Mouse (Mus musculus): Measurements from ENCODE around the gene Clec4g. TPM values are rescaled to one million over a fixed set of nuclear protein-coding genes. Genes with fewer than 3 reads are reported as not detected.

Clec4g gene
- polyA plus RNA-seq, 1 experiment from 2014 or later: 30.2 TPM

- ATAC-seq: no peak
Measured at GRCm38 (mm10) chr8:3684530-3684929, 35.9 kb downstream of the Clec4g start.

DNA sequence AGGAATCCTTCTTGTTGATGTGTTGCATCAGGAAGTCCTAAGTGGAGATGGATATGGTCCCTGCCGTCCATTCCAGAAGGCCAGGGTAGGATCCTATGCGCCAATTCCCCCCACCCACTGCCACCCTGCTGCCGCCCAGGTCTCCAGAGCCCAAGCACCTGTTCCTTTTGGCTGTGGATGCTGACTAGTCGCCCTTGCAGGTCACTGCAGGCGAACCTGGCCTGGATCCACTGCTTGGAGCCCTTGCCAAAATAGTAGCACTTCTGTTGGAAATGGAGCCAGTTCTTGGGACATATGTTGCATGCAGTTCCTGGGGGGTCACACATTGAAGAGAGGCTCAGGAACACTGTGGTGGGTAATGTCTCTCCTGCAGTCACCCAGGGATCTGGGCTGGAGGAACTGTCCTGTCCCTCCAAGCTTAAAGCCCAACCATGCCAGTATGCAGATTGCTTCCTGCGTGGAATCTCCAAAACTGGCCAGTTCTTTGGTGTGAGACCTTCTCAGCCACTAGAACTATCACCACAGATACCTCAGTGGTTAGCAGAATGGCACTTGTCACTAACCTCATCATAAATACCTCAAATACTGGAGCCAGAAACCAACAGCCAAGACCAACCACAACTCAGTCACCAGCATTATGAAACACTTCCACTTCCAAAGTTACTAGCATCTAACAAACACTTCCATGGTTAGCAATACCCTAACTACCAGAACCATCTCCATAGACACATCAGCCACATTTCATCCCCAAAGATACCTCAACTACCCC lies 36.9 kb downstream of the Clec4g start:
- no peak overlapping the region for H3K9ac ChIP-seq (replicated peaks)
- no peaks in the 10 kb centered on the region for H3K27me3 ChIP-seq (ENCODE audit: insufficient read depth, low read length)
- H3K36me3 ChIP-seq (replicated peaks; ENCODE audit: insufficient read depth, low read length): peaks cover 22% of the 10 kb centered on the region
- DNase-seq (no peak), ATAC-seq (no peak)
- WGBS (ENCODE audit: insufficient replicate concordance): 63% methylated on average over 6 of the region's 6 CpGs
- no peak overlapping the region for H3K27ac ChIP-seq (ENCODE audit: low read depth)
- H3K9me3 ChIP-seq (ENCODE audit: low read length): no peaks in the 10 kb centered on the region
- TF ChIP-seq EP300 (IDR thresholded peaks at IDR 0.05; ENCODE audit: low read depth) (no peak), CTCF (IDR thresholded peaks at IDR 0.05; ENCODE audit: low read depth) (no peak)
- no peak overlapping the region for H3K4me2 ChIP-seq (ENCODE audit: low read depth, low read length)
- no peak overlapping the region for H3K4me3 ChIP-seq (ENCODE audit: low read depth, low read length)
- no peaks in the 10 kb centered on the region for H3K4me1 ChIP-seq (ENCODE audit: insufficient read depth)

More at GRCm38 (mm10) chr8:3684530-3684929, 35.9 kb downstream of the Clec4g start:
- Histone ChIP-seq H3K9ac (replicated peaks) (no peak overlapping the region), H3K4me3 (ENCODE audit: low read depth, low read length) (no peak overlapping the region), H3K27ac (ENCODE audit: low read depth) (no peak overlapping the region), H3K9me3 (ENCODE audit: low read length) (no peaks in the 10 kb centered on the region), H3K4me2 (ENCODE audit: low read depth, low read length) (no peak overlapping the region), H3K4me1 (ENCODE audit: insufficient read depth) (no peaks in the 10 kb centered on the region), H3K27me3 (ENCODE audit: insufficient read depth, low read length) (no peaks in the 10 kb centered on the region), H3K36me3 (replicated peaks; ENCODE audit: insufficient read depth, low read length) (peaks cover 13% of the 10 kb centered on the region)
- no peak for TF ChIP-seq EP300 (IDR thresholded peaks at IDR 0.05; ENCODE audit: low read depth)
- no peak for TF ChIP-seq CTCF (IDR thresholded peaks at IDR 0.05; ENCODE audit: low read depth)
- no peak for DNase-seq

DNA sequence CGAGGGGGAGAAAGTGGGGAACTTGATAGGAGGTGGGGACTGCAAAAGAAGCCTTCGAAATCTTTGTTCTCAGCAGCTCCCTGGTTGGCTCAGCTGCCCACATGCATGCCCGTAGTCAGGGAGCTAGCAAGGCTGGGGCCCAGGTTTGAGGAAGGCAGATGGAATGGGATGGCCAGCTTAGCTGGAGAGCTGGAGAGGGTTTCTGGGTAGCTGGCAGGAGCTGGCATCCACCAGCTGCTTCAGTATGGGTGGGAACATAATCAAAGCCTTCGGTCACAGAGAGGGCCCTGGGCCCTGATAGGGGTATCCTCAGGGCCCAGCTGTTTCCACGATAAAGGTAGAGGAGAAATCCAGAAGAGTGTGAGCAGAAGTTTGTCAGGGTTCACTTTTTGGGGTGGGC lies 38.0 kb downstream of the Clec4g start:
- Histone ChIP-seq H3K36me3 (replicated peaks; ENCODE audit: insufficient read depth, low read length) (peaks cover 22% of the 10 kb centered on the region), H3K27ac (ENCODE audit: low read depth) (no peak overlapping the region), H3K9ac (replicated peaks) (no peak overlapping the region), H3K9me3 (ENCODE audit: low read length) (no peaks in the 10 kb centered on the region), H3K4me2 (ENCODE audit: low read depth, low read length) (no peak overlapping the region), H3K4me1 (ENCODE audit: insufficient read depth) (peaks cover 7% of the 10 kb centered on the region), H3K4me3 (ENCODE audit: low read depth, low read length) (no peak overlapping the region), H3K27me3 (ENCODE audit: insufficient read depth, low read length) (no peaks in the 10 kb centered on the region)
- DNase-seq (no peak), ATAC-seq (no peak)
- TF ChIP-seq CTCF (IDR thresholded peaks at IDR 0.05; ENCODE audit: low read depth) (no peak), EP300 (IDR thresholded peaks at IDR 0.05; ENCODE audit: low read depth) (no peak)
- 71% methylated on average over 5 of the region's 5 CpGs for WGBS (ENCODE audit: insufficient replicate concordance)

DNA sequence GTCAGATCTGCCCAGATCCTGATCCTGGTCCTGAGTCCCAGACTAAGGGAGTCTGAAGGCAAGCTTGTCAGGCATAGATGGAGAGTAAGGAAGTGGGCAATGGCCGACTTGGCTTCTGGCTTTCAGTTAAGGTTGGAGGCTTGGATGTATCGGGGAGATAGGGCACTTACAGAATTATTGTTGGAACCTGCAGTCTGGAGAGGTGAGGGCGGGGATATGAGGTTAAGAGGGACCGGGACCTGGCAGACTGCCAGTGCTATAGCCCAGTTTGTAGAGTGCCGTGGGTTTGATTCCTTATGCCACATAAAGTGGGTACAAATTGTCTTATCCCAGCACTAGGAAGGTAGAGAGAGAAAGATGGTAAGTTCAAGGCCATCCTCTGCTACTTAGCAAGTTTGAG lies 40.8 kb downstream of the Clec4g start:
- WGBS (ENCODE audit: insufficient replicate concordance): 76% methylated on average over 5 of the region's 5 CpGs
- Histone ChIP-seq H3K4me1 (ENCODE audit: insufficient read depth) (peaks cover 16% of the 10 kb centered on the region), H3K4me2 (ENCODE audit: low read depth, low read length) (no peak overlapping the region), H3K27me3 (ENCODE audit: insufficient read depth, low read length) (no peaks in the 10 kb centered on the region), H3K27ac (ENCODE audit: low read depth) (no peak overlapping the region), H3K9ac (replicated peaks) (no peak overlapping the region), H3K9me3 (ENCODE audit: low read length) (no peaks in the 10 kb centered on the region), H3K4me3 (ENCODE audit: low read depth, low read length) (no peak overlapping the region), H3K36me3 (replicated peaks; ENCODE audit: insufficient read depth, low read length) (peaks cover 22% of the 10 kb centered on the region)
- DNase-seq (no peak), ATAC-seq (no peak)
- TF ChIP-seq EP300 (IDR thresholded peaks at IDR 0.05; ENCODE audit: low read depth): no peak
- no peak for TF ChIP-seq CTCF (IDR thresholded peaks at IDR 0.05; ENCODE audit: low read depth)

- no peak for ATAC-seq
Measured at GRCm38 (mm10) chr8:3679236-3679635, 41.2 kb downstream of the Clec4g start.

GRCm38 (mm10) chr8:3678831-3679230 lies 41.6 kb downstream of the Clec4g start:
- no peak for DNase-seq
- H3K36me3 ChIP-seq (replicated peaks; ENCODE audit: insufficient read depth, low read length): peaks cover 22% of the 10 kb centered on the region
- H3K27ac ChIP-seq (ENCODE audit: low read depth): no peak overlapping the region
- H3K27me3 ChIP-seq (ENCODE audit: insufficient read depth, low read length): no peaks in the 10 kb centered on the region
- H3K4me1 ChIP-seq (ENCODE audit: insufficient read depth): peaks cover 16% of the 10 kb centered on the region
- no peak for ATAC-seq
- no peaks in the 10 kb centered on the region for H3K9me3 ChIP-seq (ENCODE audit: low read length)
- WGBS (ENCODE audit: insufficient replicate concordance): 91% methylated on average over 23 of the region's 23 CpGs
- TF ChIP-seq EP300 (IDR thresholded peaks at IDR 0.05; ENCODE audit: low read depth): no peak
- no peak for TF ChIP-seq CTCF (IDR thresholded peaks at IDR 0.05; ENCODE audit: low read depth)
- no peak overlapping the region for H3K4me3 ChIP-seq (ENCODE audit: low read depth, low read length)
- H3K4me2 ChIP-seq (ENCODE audit: low read depth, low read length): no peak overlapping the region
- no peak overlapping the region for H3K9ac ChIP-seq (replicated peaks)

More at GRCm38 (mm10) chr8:3679236-3679635, 41.2 kb downstream of the Clec4g start:
- Histone ChIP-seq H3K4me3 (ENCODE audit: low read depth, low read length) (no peak overlapping the region), H3K4me2 (ENCODE audit: low read depth, low read length) (no peak overlapping the region), H3K36me3 (replicated peaks; ENCODE audit: insufficient read depth, low read length) (peaks cover 22% of the 10 kb centered on the region), H3K27me3 (ENCODE audit: insufficient read depth, low read length) (no peaks in the 10 kb centered on the region), H3K27ac (ENCODE audit: low read depth) (no peak overlapping the region), H3K9ac (replicated peaks) (no peak overlapping the region), H3K4me1 (ENCODE audit: insufficient read depth) (peaks cover 16% of the 10 kb centered on the region), H3K9me3 (ENCODE audit: low read length) (no peaks in the 10 kb centered on the region)
- no peak for DNase-seq
- WGBS (ENCODE audit: insufficient replicate concordance): 94% methylated on average over 23 of the region's 23 CpGs
- TF ChIP-seq EP300 (IDR thresholded peaks at IDR 0.05; ENCODE audit: low read depth) (no peak), CTCF (IDR thresholded peaks at IDR 0.05; ENCODE audit: low read depth) (no peak)

Data from liver, postnatal 0 days (tissue).